Mouse (Mus musculus): ENCODE measurements around the gene Hist1h4h.

Gene Hist1h4h

GRCm38 (mm10) chr13:23530901-23531875, at the start of gene Hist1h4h:
Gene Hist1h4h (plus strand): TSS chr13:23531050.
- DNase-seq (ENCODE audit: low read depth, low spot score): peak; percentile 96

GRCm38 (mm10) chr13:23483153-23483552, 47.7 kb upstream of the Hist1h4h start:
- DNase-seq (ENCODE audit: low read depth, low spot score): no peak

GRCm38 (mm10) chr13:23485271-23485670, 45.6 kb upstream of the Hist1h4h start:
- no peak for DNase-seq (ENCODE audit: low read depth, low spot score)

GRCm38 (mm10) chr13:23488400-23489322, 42.2 kb upstream of the Hist1h4h start, which contains the start of gene Btn2a2:
Gene Btn2a2 (minus strand): TSS chr13:23488857.
- DNase-seq (ENCODE audit: low read depth, low spot score): peak; percentile 75

- no peak for DNase-seq (ENCODE audit: low read depth, low spot score)
Measured at GRCm38 (mm10) chr13:23490863-23491262, 40.0 kb upstream of the Hist1h4h start.

GRCm38 (mm10) chr13:23491263-23491662, 39.6 kb upstream of the Hist1h4h start:
- DNase-seq (ENCODE audit: low read depth, low spot score): no peak

- no peak for DNase-seq (ENCODE audit: low read depth, low spot score)
Measured at GRCm38 (mm10) chr13:23491990-23492389, 38.9 kb upstream of the Hist1h4h start.

GRCm38 (mm10) chr13:23495526-23495925, 35.3 kb upstream of the Hist1h4h start:
- DNase-seq (ENCODE audit: low read depth, low spot score): no peak

GRCm38 (mm10) chr13:23497656-23498321, 33.1 kb upstream of the Hist1h4h start:
- no peak for DNase-seq (ENCODE audit: low read depth, low spot score)

GRCm38 (mm10) chr13:23498653-23499052, 32.2 kb upstream of the Hist1h4h start:
- DNase-seq (ENCODE audit: low read depth, low spot score): no peak

- DNase-seq (ENCODE audit: low read depth, low spot score): no peak
Measured at GRCm38 (mm10) chr13:23499943-23500342, 30.9 kb upstream of the Hist1h4h start.

- peak; percentile 64 for DNase-seq (ENCODE audit: low read depth, low spot score)
Measured at GRCm38 (mm10) chr13:23500424-23501200, 30.2 kb upstream of the Hist1h4h start.

- no peak for DNase-seq (ENCODE audit: low read depth, low spot score)
Measured at GRCm38 (mm10) chr13:23501511-23501910, 29.3 kb upstream of the Hist1h4h start.

- DNase-seq (ENCODE audit: low read depth, low spot score): no peak
Measured at GRCm38 (mm10) chr13:23502031-23502567, 28.8 kb upstream of the Hist1h4h start.

GRCm38 (mm10) chr13:23502916-23503315, 27.9 kb upstream of the Hist1h4h start:
- no peak for DNase-seq (ENCODE audit: low read depth, low spot score)

- peak; percentile 57 for DNase-seq (ENCODE audit: low read depth, low spot score)
Measured at GRCm38 (mm10) chr13:23503797-23504196, 27.1 kb upstream of the Hist1h4h start.

- DNase-seq (ENCODE audit: low read depth, low spot score): no peak
Measured at GRCm38 (mm10) chr13:23505662-23506345, 25.0 kb upstream of the Hist1h4h start.

GRCm38 (mm10) chr13:23506351-23506750, 24.5 kb upstream of the Hist1h4h start:
- peak; percentile 39 for DNase-seq (ENCODE audit: low read depth, low spot score)

GRCm38 (mm10) chr13:23506819-23507515, 23.9 kb upstream of the Hist1h4h start:
- DNase-seq (ENCODE audit: low read depth, low spot score): no peak
